Mouse (Mus musculus): ENCODE data around the gene Gm3411. TPM values are rescaled to one million over a fixed set of nuclear protein-coding genes. Genes with fewer than 3 reads are reported as not detected.
"Not testable (repeated sequence)": the region's sequence is repeated elsewhere in the genome, so short reads cannot be mapped to it uniquely, and the experiment has no call there.

Gm3411 gene
- total RNA-seq (2015) (0.35 TPM in 1 of 2 replicates, not detected in the other), total RNA-seq (2017) (not detected in 2 replicates)

DNA sequence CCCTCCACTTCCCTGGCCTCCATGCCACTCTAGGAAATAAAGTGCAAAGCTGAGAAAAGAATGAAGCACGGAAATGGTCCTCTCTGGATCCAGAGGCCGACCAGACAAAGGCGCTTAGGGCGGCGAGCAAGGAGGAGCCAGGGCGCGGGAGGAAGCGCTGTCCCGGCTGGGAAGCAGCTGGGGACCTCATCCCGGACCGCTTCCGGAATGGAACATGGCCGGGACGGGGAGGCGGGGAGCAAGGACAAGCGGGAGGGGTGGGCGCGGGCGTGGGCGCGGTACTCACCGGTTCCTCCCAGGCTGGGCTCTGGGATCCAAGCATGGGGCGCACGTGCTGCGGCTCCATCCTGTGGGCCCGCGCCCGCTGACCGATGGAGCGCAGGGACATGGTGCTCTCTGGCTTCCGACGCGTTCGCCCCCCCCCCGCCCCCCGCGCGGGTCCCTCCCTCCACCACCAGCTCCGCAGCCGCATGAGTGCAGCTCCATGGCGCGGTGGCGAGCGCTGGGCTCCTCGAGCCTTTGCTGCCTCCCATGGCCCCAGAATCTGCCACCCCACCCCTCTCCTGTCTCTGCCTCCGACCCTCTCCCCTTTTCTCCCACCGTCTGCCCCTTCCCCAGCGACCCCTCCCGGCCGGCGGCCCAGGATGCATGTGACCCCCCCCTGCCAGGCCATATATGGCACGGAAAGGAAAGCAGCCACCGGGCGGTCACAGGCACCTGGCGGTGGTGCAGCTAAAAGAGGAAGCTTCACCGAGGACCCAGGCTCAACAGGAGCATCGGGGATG, at the start of gene Gm3411:
TSS of gene Gm3411 (minus strand) at position 320 of the 785 bp plus-strand sequence.
- not testable (repeated sequence) for ATAC-seq (replicated peaks; ENCODE audit: poor library complexity)

- not testable (repeated sequence) for ATAC-seq (replicated peaks; ENCODE audit: poor library complexity)
These were observed 17.7 kb upstream of the Gm3411 start, which contains the start of gene Gm21103 for GRCm38 (mm10) chr14:6304743-6305142. TSS of gene Gm21103 (minus strand) at chr14:6304843.

- ATAC-seq (replicated peaks; ENCODE audit: poor library complexity) = not testable (repeated sequence)
These were observed 67.9 kb downstream of the Gm3411 start, which contains the start of gene Gm21560 for GRCm38 (mm10) chr14:6219192-6219591. TSS of gene Gm21560 (minus strand) at chr14:6219292.

Other genes with a start within 250 kb of the Gm3411 start
- gene Gm6337, start 229.0 kb downstream of the Gm3411 start, total RNA-seq (2015) = not detected in 2 replicates
- not detected in 2 replicates for gene Gm6337, start 229.0 kb downstream of the Gm3411 start, total RNA-seq (2017)
- not detected in 2 replicates for gene Gm8206, start 193.3 kb downstream of the Gm3411 start, total RNA-seq (2015)
- 1.9 TPM in 1 of 2 replicates, not detected in the other for gene Gm8206, start 193.3 kb downstream of the Gm3411 start, total RNA-seq (2017)
- gene Gm3468, start 178.6 kb downstream of the Gm3411 start, total RNA-seq (2015) = 0.27 and 0.29 TPM in 2 replicates
- gene Gm3468, start 178.6 kb downstream of the Gm3411 start, total RNA-seq (2017) = 0.17 and 0.62 TPM in 2 replicates
- not detected in 2 replicates for gene Gm3476, start 161.4 kb downstream of the Gm3411 start, total RNA-seq (2015)
- not detected in 2 replicates for gene Gm3476, start 161.4 kb downstream of the Gm3411 start, total RNA-seq (2017)
- not detected in 2 replicates for gene Gm21560, start 68.0 kb downstream of the Gm3411 start, total RNA-seq (2015)
- gene Gm21560, start 68.0 kb downstream of the Gm3411 start, total RNA-seq (2017) = not detected in 2 replicates
- not detected in 2 replicates for gene Gm21103, start 17.6 kb upstream of the Gm3411 start, total RNA-seq (2015)
- not detected in 2 replicates for gene Gm21103, start 17.6 kb upstream of the Gm3411 start, total RNA-seq (2017)
- gene Gm3618, start 56.4 kb upstream of the Gm3411 start, total RNA-seq (2015) = not detected in 2 replicates
- gene Gm3618, start 56.4 kb upstream of the Gm3411 start, total RNA-seq (2017) = not detected in 2 replicates
- gene Gm16440, start 103.1 kb upstream of the Gm3411 start, total RNA-seq (2015) = not detected in 2 replicates
- gene Gm16440, start 103.1 kb upstream of the Gm3411 start, total RNA-seq (2017) = not detected in 2 replicates
- gene Gm3591, start 125.2 kb upstream of the Gm3411 start, total RNA-seq (2015) = not detected in 2 replicates
- not detected in 2 replicates for gene Gm3591, start 125.2 kb upstream of the Gm3411 start, total RNA-seq (2017)
- not detected in 2 replicates for gene Gm3594, start 157.4 kb upstream of the Gm3411 start, total RNA-seq (2015)
- gene Gm3594, start 157.4 kb upstream of the Gm3411 start, total RNA-seq (2017) = not detected in 2 replicates